Mouse (Mus musculus) lung, embryonic 15.5 days (tissue): ENCODE data around the gene Cdkn2d. TPM values are rescaled to one million over a fixed set of nuclear protein-coding genes. Genes with fewer than 3 reads are reported as not detected.
"Not testable (repeated sequence)": the region's sequence is repeated elsewhere in the genome, so short reads cannot be mapped to it uniquely, and the experiment has no call there.

ENCODE experiments used
- ATAC-seq: fragments of 200-750 bp; cut with Nextera tagmentation; 2 replicates; pipeline ENCODE4 v1.8.0; 2017; ENCODE audit warnings: moderate number of reproducible peaks, borderline replicate concordance; ENCODE audit not compliant: low FRiP score, low TSS enrichment; ENCODE audit errors: extremely low read depth
- H3K27ac ChIP-seq: fragments of 300-500 bp; sonication (generic); 2 replicates; pipeline ENCODE4 v1.5.1; 2015; ENCODE audit warnings: moderate library complexity, mild to moderate bottlenecking, inconsistent platforms
- H3K27me3 ChIP-seq: fragments of 300-500 bp; sonication (generic); 2 replicates; pipeline ENCODE4 v1.6.1; 2015; ENCODE audit warnings: inconsistent platforms
- H3K36me3 ChIP-seq: fragments of 300-500 bp; sonication (generic); 2 replicates; pipeline ENCODE4 v1.6.1; 2015; ENCODE audit warnings: inconsistent platforms
- H3K4me1 ChIP-seq: fragments of 300-500 bp; sonication (generic); 2 replicates; pipeline ENCODE4 v1.6.1; 2015; ENCODE audit warnings: inconsistent platforms
- H3K4me2 ChIP-seq: fragments of 300-500 bp; sonication (generic); 2 replicates; pipeline ENCODE4 v1.6.1; 2015; ENCODE audit warnings: inconsistent platforms, mild to moderate bottlenecking, moderate library complexity
- H3K4me3 ChIP-seq: fragments of 300-500 bp; sonication (generic); 2 replicates; pipeline ENCODE4 v1.5.1; 2015; ENCODE audit warnings: mild to moderate bottlenecking, inconsistent platforms
- H3K9ac ChIP-seq: fragments of 300-500 bp; sonication (generic); 2 replicates; pipeline ENCODE4 v1.6.1; 2015; ENCODE audit warnings: inconsistent platforms
- H3K9me3 ChIP-seq: fragments of 300-500 bp; sonication (generic); 2 replicates; pipeline ENCODE4 v1.6.1; 2016; ENCODE audit warnings: inconsistent platforms
- WGBS: fragments of 180-500 bp; shearing (Covaris S2); methylation state at CpG from one replicate; pipeline ENCODE4 v1.1.7; 2015; 5-methylcytosine and 5-hydroxymethylcytosine counted together
- polyA plus RNA-seq: library from polyadenylated mRNA; unstranded; fragments of >200 nt; fragmentation: Nextera tagmentation; extraction: Ambion mirVana; gene quantifications from 2 replicates; pipeline ENCODE4 v1.2.1, GENCODE M21; 2015

The Cdkn2d gene
- polyA plus RNA-seq, 1 experiment from 2014 or later = 52.3 TPM

DNA sequence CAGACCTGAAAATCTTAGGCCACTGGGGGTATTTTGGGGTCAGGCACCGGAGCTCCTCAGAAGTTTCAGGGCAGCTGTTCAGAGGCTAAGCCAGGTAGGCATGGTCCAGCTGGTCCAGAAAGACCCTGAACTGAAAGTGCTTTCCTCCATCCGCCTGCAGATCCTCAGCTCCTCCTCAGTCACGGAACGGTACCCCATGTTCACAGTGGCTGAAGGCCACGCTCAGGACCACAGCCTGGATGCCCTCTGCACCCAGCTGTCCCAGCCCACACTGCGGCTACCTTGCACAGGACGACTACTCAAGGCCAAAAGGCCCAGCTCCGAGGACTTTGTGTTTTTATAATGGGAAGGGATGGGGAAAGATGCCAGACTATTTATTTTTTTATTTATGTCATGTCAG, 18.1 kb downstream of the Cdkn2d start:
- Histone ChIP-seq H3K9me3 (no peaks in the 10 kb centered on the region), H3K36me3 (peaks cover 94% of the 10 kb centered on the region), H3K27me3 (no peaks in the 10 kb centered on the region), H3K9ac (no peak overlapping the region), H3K27ac (no peak overlapping the region), H3K4me1 (no peaks in the 10 kb centered on the region), H3K4me3 (no peak overlapping the region), H3K4me2 (no peak overlapping the region)
- WGBS = 79% methylated on average over 8 of the region's 8 CpGs
- no peak for ATAC-seq

DNA sequence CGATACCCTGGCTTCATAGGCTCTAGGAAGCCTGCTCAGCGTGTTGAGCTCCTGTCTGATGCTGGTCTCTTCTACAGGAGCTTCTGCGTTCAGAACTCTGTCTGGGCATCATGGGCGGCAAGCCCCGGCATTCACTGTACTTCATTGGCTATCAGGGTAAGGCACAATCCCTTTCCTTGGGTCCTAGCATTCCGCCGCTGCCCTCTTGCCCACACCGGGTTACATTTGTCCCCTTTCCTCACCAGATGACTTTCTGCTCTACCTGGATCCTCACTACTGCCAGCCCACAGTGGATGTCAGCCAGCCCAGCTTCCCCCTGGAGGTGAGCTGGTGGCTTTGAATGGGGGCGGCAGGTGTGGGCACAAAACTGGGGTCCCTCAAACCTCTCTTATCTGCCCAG, 18.8 kb downstream of the Cdkn2d start:
- peaks cover 90% of the 10 kb centered on the region for H3K36me3 ChIP-seq
- WGBS = 91% methylated on average over 9 of the region's 9 CpGs
- no peaks in the 10 kb centered on the region for H3K4me1 ChIP-seq
- no peak overlapping the region for H3K4me3 ChIP-seq
- ATAC-seq = no peak
- H3K27me3 ChIP-seq = no peaks in the 10 kb centered on the region
- no peak overlapping the region for H3K4me2 ChIP-seq
- no peak overlapping the region for H3K27ac ChIP-seq
- no peaks in the 10 kb centered on the region for H3K9me3 ChIP-seq
- no peak overlapping the region for H3K9ac ChIP-seq

DNA sequence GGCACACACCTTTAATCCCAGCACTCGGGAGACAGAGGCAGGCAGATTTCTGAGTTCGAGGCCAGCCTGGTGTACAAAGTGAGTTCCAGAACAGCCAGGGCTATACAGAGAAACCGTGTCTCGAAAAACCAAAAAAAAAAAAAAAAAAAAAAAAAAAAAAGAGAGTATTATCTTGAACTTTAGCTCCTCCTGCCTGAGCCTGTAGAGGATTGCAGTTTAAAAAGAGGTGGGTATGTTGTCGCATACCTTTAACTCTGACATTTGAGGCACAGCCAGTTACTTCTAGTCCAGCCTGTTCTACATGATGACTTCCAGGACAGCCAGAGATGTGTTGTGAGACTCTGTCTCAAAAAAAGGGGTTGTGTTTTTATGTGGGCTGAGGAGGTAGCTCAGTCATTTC, 21.6 kb downstream of the Cdkn2d start:
- not testable (repeated sequence) for H3K27me3 ChIP-seq, H3K9ac ChIP-seq, H3K4me2 ChIP-seq, H3K4me3 ChIP-seq, H3K9me3 ChIP-seq, H3K27ac ChIP-seq, ATAC-seq
- WGBS = 72% methylated on average over 5 of the region's 5 CpGs
- Histone ChIP-seq H3K36me3 (peaks cover 64% of the 10 kb centered on the region), H3K4me1 (peaks cover 14% of the 10 kb centered on the region)

DNA sequence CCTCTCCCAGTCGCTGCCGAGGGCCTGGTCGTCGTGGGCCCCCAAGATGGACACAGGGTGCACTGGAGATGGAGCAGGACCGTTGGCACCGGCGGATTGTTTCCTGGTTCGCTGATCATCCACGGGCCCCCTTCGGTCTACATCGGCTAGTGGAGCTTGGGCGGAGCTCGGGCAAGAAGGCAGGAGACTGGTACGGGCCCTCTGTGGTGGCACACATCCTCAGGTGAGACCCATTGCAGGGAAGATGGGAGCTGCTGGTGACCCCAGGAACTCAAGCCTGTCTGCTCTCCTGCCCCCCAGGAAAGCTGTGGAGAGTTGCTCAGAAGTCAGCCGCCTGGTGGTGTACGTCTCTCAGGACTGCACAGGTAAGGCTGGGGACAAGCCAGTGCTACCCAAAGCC, 22.9 kb downstream of the Cdkn2d start:
- no peak overlapping the region for H3K4me2 ChIP-seq
- 94% methylated on average over 16 of the region's 16 CpGs for WGBS
- H3K9me3 ChIP-seq = no peaks in the 10 kb centered on the region
- no peak overlapping the region for H3K27ac ChIP-seq
- H3K4me3 ChIP-seq = no peak overlapping the region
- peaks cover 52% of the 10 kb centered on the region for H3K36me3 ChIP-seq
- no peak for ATAC-seq
- H3K27me3 ChIP-seq = no peaks in the 10 kb centered on the region
- no peak overlapping the region for H3K9ac ChIP-seq
- H3K4me1 ChIP-seq = peaks cover 19% of the 10 kb centered on the region

DNA sequence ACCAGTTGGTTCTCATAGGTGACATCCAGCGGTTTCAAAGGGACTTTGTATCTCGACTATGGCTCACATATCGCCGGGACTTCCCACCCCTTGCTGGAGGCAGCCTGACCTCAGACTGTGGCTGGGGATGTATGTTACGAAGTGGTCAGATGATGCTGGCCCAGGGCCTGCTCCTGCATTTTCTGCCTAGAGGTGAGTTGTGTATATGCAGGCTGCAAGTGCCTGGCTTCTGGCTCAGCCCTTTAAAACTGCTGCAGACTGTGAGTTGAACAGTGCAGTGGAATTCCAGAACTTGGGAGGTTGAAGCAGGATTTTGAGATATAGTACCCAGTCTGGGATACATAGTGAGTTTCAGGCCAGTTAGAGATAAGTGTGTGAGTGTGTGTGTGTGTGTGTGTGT, 24.3 kb downstream of the Cdkn2d start:
- Histone ChIP-seq H3K27me3 (no peaks in the 10 kb centered on the region), H3K27ac (no peak overlapping the region), H3K9me3 (no peaks in the 10 kb centered on the region), H3K4me3 (no peak overlapping the region), H3K4me2 (no peak overlapping the region), H3K9ac (no peak overlapping the region), H3K36me3 (peaks cover 38% of the 10 kb centered on the region), H3K4me1 (peaks cover 19% of the 10 kb centered on the region)
- WGBS = 84% methylated on average over 5 of the region's 5 CpGs
- ATAC-seq = no peak

DNA sequence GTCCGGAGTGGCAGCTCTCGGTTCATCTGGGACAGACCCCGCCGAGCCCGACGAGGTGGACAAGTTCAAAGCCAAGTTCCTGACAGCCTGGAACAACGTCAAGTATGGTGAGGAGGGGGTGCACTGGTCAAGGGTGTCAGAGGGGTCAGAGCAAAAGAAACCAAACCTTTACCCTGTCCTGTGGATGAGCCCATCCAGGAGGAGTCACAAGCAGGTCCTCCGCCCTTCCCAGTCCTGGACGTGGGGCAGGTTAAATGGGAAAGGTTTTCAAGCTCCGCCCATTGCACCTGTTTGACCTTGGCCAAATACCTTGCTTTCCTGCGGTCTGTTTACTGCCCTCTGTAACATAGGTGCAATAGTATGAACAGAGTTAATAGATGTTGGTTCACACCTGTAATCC, 25.6 kb downstream of the Cdkn2d start:
- ATAC-seq = peak; percentile 15; the same call in 1 of the 2 replicates
- H3K9me3 ChIP-seq = no peaks in the 10 kb centered on the region

DNA sequence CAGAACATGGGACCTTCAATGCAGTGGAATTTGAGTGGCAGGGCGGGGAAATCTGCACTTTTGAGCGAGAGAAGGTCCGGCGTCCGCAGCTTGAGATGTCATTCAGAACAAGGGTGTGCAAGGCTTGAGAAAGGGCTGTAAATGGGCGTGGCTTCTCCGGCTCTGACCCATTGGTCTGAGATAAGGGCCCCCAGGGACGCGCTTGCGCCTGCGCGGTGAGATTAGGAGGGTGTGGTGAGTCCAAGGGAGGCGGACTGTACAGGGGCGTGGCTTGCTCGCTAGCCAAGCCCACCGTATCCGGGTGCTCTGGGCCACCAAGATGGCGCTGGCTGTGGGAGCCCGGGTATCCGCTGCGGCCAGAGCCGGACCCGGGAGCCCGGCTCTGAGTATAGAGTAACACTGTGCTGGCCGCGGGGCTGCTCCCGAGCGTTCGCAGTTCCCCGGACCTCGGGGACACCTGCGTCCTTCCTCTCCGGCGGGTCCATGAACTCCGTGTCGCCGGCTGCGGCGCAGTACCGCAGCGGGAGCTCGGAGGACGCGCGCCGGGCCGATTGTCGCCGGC, 26.1 kb downstream of the Cdkn2d start, which contains the start of gene Atg4d:
Atg4d (plus strand) TSS at position 294 of the 562 bp plus-strand sequence.
- Histone ChIP-seq H3K9me3 (no peaks in the 10 kb centered on the region), H3K9ac (peak within 1 kb of the TSS; percentile 79), H3K4me3 (peak within 1 kb of the TSS; percentile 79), H3K27me3 (no peaks in the 10 kb centered on the region), H3K4me2 (peak within 1 kb of the TSS; percentile 81), H3K36me3 (peaks cover 19% of the 10 kb centered on the region), H3K27ac (peak within 1 kb of the TSS; percentile 86), H3K4me1 (peaks cover 19% of the 10 kb centered on the region)
- ATAC-seq = peak; percentile 98
- under 1% methylated on average over 49 of the region's 49 CpGs for WGBS

More for the DNA sequence above, 25.6 kb downstream of the Cdkn2d start:
- WGBS = 5% methylated on average over 11 of the region's 11 CpGs
- Histone ChIP-seq H3K9ac (peak overlapping the region; percentile 79), H3K27me3 (no peaks in the 10 kb centered on the region), H3K27ac (peak overlapping the region; percentile 57; the same call in 1 of the 2 replicates), H3K36me3 (peaks cover 25% of the 10 kb centered on the region), H3K4me2 (peak overlapping the region; percentile 81), H3K4me1 (peaks cover 19% of the 10 kb centered on the region), H3K4me3 (peak overlapping the region; percentile 79)

DNA sequence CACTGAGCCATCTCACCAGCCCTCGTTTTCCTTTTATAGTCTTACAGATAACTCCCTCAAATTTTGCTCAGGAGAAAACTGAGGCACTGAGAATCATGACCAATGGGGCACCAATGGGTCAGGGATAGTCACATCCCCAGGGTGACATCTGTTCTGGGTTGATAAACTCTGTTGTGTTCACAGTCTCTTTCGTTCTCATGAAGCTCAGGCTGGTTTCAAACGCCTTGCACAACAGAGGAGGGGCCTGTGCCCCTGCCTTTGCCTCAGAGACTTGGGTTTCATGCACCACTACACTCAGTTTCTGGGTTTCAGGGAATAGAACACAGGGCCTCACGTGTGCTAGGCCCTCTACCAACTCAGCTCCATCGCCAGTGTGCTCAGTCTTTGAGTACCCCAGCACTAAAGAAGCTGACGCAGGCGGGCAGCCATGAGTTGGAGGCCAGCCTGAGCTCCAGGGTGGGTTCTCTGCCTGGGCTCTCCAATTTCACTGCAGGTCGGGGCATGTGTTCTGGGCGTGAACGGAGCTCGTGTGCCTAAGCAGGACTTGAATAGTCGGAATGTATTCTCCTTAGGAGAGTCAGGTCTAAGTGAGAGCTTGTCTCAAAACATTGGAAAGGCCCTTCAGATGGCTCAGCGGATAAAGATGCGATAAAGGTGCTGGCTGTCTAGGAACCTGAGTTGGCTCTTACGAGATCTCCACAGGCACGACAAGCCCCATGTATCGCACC, 26.8 kb downstream of the Cdkn2d start:
- Histone ChIP-seq H3K27ac (peak overlapping the region; percentile 86), H3K4me1 (peaks cover 19% of the 10 kb centered on the region), H3K4me2 (peak overlapping the region; percentile 81), H3K36me3 (peaks cover 15% of the 10 kb centered on the region), H3K27me3 (no peaks in the 10 kb centered on the region), H3K9ac (peak overlapping the region; percentile 79), H3K4me3 (peak overlapping the region; percentile 79), H3K9me3 (no peaks in the 10 kb centered on the region)
- peak; percentile 3; the same call in 1 of the 2 replicates for ATAC-seq
- 14% methylated on average over 17 of the region's 17 CpGs for WGBS

DNA sequence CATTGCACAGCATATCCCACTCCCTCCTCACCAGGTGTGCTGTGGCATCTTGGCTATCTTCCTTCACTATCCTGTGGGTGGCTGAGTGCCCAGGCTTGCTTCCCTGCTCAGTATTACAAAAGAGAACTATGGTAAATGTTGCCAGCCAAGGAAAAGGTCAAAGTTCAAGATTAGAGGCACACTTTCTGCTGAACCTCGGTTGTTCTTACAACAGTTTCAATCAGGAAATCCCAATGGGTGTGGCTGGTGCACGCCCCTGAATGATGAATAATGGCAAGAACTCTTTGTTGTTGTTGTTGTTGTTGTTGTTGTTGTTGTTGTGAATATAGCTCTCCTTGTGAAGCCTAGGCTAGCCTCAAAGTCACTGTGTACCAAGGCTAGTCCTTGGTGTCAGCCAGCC, 29.4 kb downstream of the Cdkn2d start:
- Histone ChIP-seq H3K9me3 (no peaks in the 10 kb centered on the region), H3K4me3 (no peak overlapping the region), H3K4me2 (no peak overlapping the region), H3K4me1 (peaks cover 19% of the 10 kb centered on the region), H3K36me3 (no peaks in the 10 kb centered on the region), H3K27ac (no peak overlapping the region), H3K27me3 (no peaks in the 10 kb centered on the region), H3K9ac (no peak overlapping the region)
- 52% methylated on average over 2 of the region's 2 CpGs for WGBS
- no peak for ATAC-seq

DNA sequence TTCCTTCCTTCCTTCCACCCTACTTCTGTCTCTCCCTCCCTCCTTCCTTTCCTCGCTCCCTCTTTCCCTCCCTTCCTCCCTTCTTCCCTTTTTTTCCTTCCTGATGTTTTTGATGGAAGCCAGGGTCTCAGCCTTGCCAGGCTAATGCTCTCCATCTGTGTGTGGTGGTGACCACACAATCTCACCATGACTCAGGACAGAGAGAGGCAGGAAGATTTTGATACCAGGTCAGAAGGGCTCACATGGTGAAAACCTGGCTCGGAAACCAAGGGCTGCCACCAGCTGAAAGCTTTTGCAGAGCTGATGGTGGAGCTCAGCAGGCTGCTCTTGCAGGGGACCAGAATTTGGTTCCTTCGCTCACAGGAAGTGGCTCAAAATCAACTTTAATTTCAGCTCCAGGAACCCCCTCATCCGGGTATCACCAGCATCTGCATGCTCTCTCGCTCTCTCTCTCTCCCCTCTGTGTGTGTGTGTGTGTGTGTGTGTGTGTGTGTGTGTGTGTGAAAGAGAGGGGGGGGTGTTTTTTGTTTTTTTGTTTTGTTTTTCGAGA, 30.6 kb downstream of the Cdkn2d start:
- Histone ChIP-seq H3K9ac (no peak overlapping the region), H3K9me3 (no peaks in the 10 kb centered on the region), H3K4me3 (no peak overlapping the region), H3K4me2 (no peak overlapping the region), H3K36me3 (no peaks in the 10 kb centered on the region), H3K4me1 (peaks cover 8% of the 10 kb centered on the region), H3K27ac (no peak overlapping the region), H3K27me3 (no peaks in the 10 kb centered on the region)
- WGBS = 79% methylated on average over 6 of the region's 6 CpGs
- no peak for ATAC-seq

DNA sequence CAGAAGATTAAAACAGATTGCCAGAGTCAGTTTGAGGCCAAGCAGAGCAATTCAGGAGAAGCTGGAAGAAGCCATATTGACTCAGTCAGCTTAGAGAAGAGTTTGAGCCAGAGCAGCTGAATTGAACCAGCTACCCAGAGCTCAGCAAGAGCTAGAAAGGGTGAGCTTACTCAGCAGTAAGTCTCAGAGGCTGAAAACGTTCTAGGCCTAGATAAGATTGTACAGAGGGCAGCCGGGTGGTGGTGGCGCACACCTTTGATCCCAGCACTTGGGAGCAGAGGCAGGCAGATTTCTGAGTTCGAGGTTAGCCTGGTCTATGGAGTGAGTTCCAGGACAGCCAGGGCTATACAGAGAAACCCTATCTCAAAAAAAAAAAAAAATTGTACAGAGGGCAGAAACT, 34.9 kb downstream of the Cdkn2d start:
- H3K4me1 ChIP-seq, H3K27ac ChIP-seq, H3K4me2 ChIP-seq, H3K9me3 ChIP-seq, H3K4me3 ChIP-seq, H3K36me3 ChIP-seq, H3K9ac ChIP-seq, ATAC-seq: not testable (repeated sequence)
- H3K27me3 ChIP-seq = peaks cover 11% of the 10 kb centered on the region
- 72% methylated on average over 4 of the region's 4 CpGs for WGBS

DNA sequence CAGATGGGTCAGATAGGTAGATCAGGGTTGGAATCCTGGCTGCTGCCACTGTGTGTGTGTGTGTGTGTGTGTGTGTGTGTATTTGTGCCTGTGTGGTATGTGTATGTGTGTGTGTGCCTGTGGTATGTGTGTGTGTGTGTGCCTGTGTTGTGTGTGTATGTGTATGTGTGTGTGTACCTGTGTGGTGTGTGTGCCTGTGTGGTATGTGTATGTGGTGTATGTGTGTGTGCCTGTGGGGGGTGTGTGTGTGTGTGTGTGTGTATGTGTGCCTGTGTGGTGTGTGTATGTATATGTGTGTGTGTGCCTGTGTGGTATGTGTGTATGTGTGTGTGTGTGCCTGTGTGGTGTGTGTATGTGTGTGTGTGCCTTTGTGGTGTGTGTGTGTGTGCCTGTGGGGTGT, 36.5 kb downstream of the Cdkn2d start:
- Histone ChIP-seq H3K9me3 (no peaks in the 10 kb centered on the region), H3K36me3 (no peaks in the 10 kb centered on the region), H3K4me3 (no peak overlapping the region), H3K27me3 (peaks cover 28% of the 10 kb centered on the region), H3K4me1 (no peaks in the 10 kb centered on the region), H3K27ac (no peak overlapping the region), H3K4me2 (no peak overlapping the region), H3K9ac (no peak overlapping the region)
- ATAC-seq = no peak
